Mouse (Mus musculus): ENCODE results near the gene Galnt10.

Gene Galnt10

DNA sequence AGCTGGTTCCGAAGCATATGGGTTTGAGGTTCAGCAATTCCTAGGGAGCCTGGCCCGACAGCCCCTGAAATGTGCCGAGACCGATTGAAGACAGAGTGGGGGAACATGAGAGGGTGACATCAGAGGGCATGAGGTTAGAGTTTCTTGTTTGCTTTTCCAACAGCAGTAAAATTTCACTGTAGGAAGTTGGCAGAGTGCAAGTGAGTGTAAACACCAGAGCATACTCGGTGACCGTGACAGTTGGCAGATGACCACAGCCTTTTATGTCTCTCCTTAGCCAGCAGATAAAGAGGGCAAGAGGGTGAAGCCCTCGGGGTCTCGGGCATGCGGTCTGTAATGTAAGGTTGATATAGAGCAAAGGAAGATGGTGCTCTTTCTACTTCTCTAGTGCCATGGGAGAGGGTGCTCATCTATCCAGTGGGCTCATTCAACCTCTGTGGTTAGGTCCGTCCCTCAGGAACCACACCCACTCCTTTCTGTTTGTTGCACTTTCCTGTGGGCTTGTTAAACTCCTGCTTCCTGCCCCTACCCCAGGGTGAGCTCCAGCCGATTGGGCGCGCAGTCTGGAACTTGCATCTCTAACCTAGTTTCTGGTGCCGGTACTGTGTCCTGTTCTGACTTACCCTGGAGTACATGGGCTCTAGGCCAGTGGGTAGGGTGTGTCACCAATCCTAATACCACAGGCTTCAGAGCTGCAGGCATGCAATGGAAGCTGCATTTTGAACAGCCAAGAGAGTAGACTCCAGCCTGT, 43.1 kb downstream of the Galnt10 start:
- DNase-seq (ENCODE audit: inconsistent ontology term): peak; percentile 39

DNA sequence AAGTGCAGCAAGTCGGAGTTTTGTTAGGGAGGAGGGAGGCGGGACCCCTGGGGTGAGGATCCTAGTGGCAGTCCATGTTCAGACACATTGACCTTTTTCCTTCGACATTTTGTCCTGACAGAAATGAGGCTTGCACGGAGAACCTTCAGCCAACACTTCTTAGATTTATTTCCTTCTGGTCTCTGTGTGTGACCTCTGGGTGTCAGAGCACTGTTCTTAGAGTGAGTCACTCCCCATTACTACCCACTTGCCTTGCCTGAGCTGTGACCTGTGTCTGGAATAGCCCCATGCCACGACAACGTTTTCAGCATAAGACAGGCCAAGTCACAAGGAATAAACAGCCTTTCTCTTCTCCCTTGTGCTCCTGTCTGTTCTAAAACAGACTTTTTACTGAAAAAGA, 44.6 kb downstream of the Galnt10 start:
- no peak for DNase-seq (ENCODE audit: inconsistent ontology term)

DNA sequence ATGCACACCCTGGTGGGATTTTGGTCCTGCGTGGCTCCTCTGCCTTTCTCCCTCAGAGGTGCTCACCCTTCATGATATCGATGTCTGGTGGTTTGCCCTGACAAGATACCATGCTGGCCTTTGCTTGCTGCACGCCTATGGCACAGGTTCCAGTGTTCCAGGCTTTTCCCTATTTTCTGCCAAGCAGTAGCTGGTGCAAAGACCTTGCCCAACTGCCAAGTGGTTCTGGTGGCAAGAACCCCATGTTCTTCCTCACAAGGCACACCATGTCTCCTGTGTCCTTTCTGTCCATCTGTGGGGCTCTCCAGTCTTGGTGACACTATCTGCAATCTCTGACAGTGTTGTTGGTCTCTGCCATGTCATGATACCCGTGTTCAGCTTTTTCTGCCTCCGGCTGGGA, 45.6 kb downstream of the Galnt10 start:
- DNase-seq (ENCODE audit: inconsistent ontology term): no peak

DNA sequence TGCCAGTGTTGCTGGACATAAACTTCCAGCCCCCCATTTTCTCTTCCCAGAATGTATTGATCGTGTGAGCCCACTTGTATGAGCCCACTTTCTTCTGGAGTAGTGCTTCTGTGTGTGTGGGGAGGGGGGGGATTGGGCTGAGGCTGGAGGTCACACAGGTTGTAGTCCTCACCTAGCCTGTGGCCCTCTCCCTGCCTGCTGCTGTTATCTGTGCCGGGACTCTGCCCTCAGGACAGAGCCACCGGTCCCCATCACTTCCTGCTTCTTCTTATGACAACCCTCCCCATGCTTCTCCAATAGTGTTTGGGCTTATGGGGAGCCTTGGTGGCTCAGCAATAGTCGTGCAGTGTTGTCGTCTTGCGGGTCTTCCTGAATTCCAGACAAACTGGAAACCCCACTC, 46.7 kb downstream of the Galnt10 start:
- no peak for DNase-seq (ENCODE audit: inconsistent ontology term)

- DNase-seq (ENCODE audit: inconsistent ontology term): no peak
Observed at GRCm38 (mm10) chr11:57692726-57693125, 47.5 kb downstream of the Galnt10 start.

DNA sequence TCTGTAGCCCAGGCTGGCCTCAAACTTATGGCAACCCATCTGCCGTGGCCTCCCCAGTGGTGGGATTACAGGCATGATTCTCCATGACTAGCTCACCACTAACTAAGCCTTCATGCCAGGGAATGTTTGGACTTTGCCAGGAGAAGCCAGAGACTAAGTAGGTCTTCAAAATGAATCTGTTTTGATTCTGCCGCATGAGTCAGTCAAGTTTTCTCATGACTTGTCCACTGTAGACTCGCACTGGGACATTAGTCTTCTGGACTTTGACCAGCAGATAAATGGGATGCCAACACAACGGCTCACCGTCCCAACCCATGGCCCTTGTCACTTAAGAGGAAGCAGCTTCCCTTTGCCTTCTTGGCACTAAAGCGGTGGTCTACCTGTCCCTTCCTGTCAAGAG, 49.2 kb downstream of the Galnt10 start:
- peak; percentile 91 for DNase-seq (ENCODE audit: inconsistent ontology term)

- peak; percentile 91 for DNase-seq (ENCODE audit: inconsistent ontology term)
Observed at GRCm38 (mm10) chr11:57696207-57696676, 51.0 kb downstream of the Galnt10 start.

DNA sequence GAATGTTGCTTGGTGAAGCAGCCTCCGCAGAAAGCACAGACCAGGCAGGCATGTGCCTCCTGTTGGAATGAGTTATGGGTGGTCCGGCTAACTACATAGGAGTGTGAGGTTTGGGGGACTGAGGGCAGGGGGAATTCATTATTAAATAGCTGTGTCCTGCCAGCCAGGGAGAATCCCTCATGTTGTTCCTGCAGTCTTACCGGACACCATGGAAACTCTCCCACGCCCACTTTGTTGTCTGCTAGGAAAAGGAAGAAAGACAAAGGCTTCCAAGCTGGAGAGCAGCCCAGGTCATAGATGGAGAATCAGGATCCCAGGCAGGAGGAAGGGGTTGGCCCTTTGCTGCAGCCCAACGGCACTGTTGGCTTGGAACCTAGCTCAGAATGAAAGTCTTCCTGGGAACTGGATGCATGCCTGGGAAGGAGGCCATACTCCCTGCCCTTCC, 51.6 kb downstream of the Galnt10 start:
- DNase-seq (ENCODE audit: inconsistent ontology term): peak; percentile 92

DNA sequence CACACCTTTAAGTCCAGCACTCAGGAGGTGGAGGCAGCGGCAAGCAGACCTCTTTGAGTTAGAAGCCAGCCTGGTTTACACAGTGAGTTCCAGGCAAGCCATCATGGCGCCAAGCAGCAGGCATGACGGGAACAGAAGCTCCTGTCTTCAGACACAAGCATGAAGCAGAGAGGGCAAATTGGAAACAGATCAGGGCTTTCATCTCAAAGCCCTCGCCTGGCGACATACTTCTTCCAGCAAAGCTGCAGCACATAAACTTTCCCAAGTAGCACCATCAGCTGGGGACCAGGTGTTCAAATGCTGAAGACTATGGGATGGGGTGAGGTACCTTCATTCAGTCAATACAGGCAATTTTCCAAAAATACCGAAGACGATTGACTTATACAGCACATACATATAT, 54.9 kb downstream of the Galnt10 start:
- DNase-seq (ENCODE audit: inconsistent ontology term): no peak

GRCm38 (mm10) chr11:57701193-57701925, 56.1 kb downstream of the Galnt10 start:
- DNase-seq (ENCODE audit: inconsistent ontology term): peak; percentile 95

GRCm38 (mm10) chr11:57701956-57702355, 56.7 kb downstream of the Galnt10 start:
- peak; percentile 91 for DNase-seq (ENCODE audit: inconsistent ontology term)

GRCm38 (mm10) chr11:57706620-57707019, 61.4 kb downstream of the Galnt10 start:
- DNase-seq (ENCODE audit: inconsistent ontology term): no peak

DNA sequence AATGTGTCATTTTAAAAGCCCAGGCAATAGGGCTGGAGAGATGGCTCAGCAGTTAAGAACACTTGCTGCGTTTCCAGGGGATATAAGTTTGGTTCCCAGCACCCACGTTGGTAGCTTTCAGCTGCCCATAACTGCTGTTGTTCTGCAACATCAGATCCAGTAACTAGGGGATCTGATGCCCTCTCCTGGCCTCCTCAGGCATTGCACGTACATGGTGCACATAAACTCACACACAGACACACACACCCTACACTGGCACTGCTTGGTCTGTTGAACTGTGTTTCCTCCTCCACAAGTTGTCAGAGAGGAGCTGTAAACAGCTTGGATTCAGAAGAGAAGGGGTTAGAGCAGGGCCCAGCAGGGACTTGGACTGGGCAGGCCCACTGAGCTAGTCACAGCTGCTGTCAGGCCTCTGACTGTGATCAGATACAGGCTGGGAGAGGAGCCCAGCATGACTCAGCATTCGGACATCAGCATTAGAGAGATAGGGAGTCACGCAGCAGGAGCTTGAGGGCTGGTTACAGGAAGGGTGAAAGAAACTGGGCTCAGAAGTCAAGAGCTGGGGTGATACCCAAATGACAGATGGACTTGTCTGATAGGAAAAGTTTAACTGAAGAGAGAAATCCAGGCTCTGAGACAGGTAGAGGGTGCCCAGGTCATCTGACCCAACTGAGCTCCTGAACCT, 62.0 kb downstream of the Galnt10 start:
- peak; percentile 65 for DNase-seq (ENCODE audit: inconsistent ontology term)

- DNase-seq (ENCODE audit: inconsistent ontology term): peak; percentile 64
Observed at GRCm38 (mm10) chr11:57708174-57709154, 63.2 kb downstream of the Galnt10 start.

- no peak for DNase-seq (ENCODE audit: inconsistent ontology term)
Observed at GRCm38 (mm10) chr11:57713960-57714359, 68.7 kb downstream of the Galnt10 start.

DNA sequence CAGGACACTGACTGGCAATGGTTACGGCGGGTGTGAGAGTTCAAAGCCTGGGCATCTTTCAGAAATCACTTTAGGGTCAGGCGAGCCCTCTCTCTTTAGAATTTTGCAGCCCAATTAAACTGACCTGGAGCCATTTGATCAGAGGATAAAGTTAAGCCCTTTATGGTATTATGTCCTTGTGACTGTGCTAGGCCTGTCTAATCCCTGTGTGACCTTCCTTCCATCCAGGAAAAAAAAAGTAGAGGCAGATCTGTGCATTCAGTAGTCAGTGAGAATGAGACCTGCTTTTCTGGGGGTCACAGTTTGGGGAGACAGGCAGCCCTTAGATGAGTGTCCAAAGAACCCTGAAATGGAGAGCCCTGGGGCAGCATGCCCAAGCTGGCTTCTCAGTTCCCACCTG, 71.5 kb downstream of the Galnt10 start:
- DNase-seq (ENCODE audit: inconsistent ontology term): no peak

- no peak for DNase-seq (ENCODE audit: inconsistent ontology term)
Observed at GRCm38 (mm10) chr11:57717432-57717831, 72.2 kb downstream of the Galnt10 start.

GRCm38 (mm10) chr11:57718081-57718480, 72.8 kb downstream of the Galnt10 start:
- no peak for DNase-seq (ENCODE audit: inconsistent ontology term)

DNA sequence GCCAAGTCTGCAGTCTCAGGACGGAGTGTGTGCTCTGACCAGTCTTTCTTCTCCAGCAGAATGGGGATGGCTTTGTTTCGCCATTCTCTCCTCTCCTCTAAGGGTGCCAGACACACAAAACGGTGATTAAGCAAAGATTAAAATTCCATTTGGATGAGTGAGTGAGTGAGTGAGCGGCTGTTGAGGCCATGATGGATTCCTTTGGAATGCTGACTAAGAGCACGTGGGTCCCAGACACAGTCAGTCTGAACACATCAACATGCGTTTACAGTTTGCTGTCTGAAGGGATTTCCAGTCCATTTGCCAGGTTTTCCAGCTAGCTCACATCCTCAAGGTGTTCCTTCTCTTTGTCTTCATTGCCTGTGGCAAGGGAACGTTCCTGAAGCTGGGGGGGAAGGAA, 74.4 kb downstream of the Galnt10 start:
- DNase-seq (ENCODE audit: inconsistent ontology term): peak; percentile 97

GRCm38 (mm10) chr11:57720076-57720475, 74.8 kb downstream of the Galnt10 start:
- no peak for DNase-seq (ENCODE audit: inconsistent ontology term)

DNA sequence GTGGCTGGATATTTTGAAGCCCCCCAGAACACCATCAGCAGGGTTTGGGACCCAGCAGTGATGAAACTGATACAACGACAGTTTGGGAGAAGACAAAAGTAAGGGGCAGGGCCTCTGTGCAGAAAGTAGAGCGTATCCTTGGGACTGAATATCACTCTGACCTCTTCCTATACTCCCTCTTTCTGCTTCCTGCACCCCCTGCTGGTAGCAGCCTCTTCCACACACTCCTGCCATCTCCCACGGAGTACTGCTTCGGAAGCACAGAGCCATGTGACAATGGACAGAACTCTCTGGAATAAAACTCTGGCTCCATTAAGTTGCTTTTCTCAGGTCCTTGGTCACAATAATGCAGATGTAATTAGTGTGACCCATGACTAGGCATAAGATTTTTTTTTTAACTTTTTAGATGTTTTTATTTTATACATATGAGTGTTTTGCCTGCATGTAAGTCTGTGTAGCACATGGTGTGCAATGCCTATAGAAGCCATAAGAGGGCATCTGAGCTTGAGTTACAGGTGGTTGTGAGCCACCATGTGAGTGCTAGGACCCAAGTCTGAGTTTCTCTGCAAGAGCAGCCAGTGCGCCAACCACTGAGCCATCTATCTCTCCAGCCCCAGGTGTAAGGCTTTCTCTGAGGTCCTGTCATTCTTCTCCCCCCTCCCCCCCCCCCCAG, 79.7 kb downstream of the Galnt10 start:
- DNase-seq (ENCODE audit: inconsistent ontology term): no peak

Measured in Muller cell, postnatal 12 days (primary cell).